Mouse (Mus musculus): ENCODE data around the gene 1700003H04Rik.

1700003H04Rik gene

GRCm38 (mm10) chr3:124581001-124581400 lies at the start of gene 1700003H04Rik:
Gene 1700003H04Rik, minus strand, starts transcription at chr3:124581101.
- no peak for DNase-seq (ENCODE audit: low spot score)

- no peak for DNase-seq (ENCODE audit: low spot score)
Observed at GRCm38 (mm10) chr3:124623031-124623430, 42.1 kb upstream of the 1700003H04Rik start.

GRCm38 (mm10) chr3:124613287-124613686 lies 32.4 kb upstream of the 1700003H04Rik start:
- peak; percentile 63 for DNase-seq (ENCODE audit: low spot score)

GRCm38 (mm10) chr3:124609956-124610355 lies 29.1 kb upstream of the 1700003H04Rik start:
- DNase-seq (ENCODE audit: low spot score) = no peak

GRCm38 (mm10) chr3:124606021-124606517 lies 25.2 kb upstream of the 1700003H04Rik start:
- DNase-seq (ENCODE audit: low spot score) = no peak

- DNase-seq (ENCODE audit: low spot score) = no peak
Observed at GRCm38 (mm10) chr3:124605518-124605917, 24.6 kb upstream of the 1700003H04Rik start.

GRCm38 (mm10) chr3:124597789-124598188 lies 16.9 kb upstream of the 1700003H04Rik start:
- no peak for DNase-seq (ENCODE audit: low spot score)

- peak; percentile 31 for DNase-seq (ENCODE audit: low spot score)
Observed at GRCm38 (mm10) chr3:124587534-124587933, 6.6 kb upstream of the 1700003H04Rik start.

- DNase-seq (ENCODE audit: low spot score) = no peak
Observed at GRCm38 (mm10) chr3:124585761-124586160, 4.9 kb upstream of the 1700003H04Rik start.

- no peak for DNase-seq (ENCODE audit: low spot score)
Observed at GRCm38 (mm10) chr3:124557317-124557716, 23.6 kb downstream of the 1700003H04Rik start.

- DNase-seq (ENCODE audit: low spot score) = no peak
Observed at GRCm38 (mm10) chr3:124555963-124556362, 24.9 kb downstream of the 1700003H04Rik start.

- no peak for DNase-seq (ENCODE audit: low spot score)
Observed at GRCm38 (mm10) chr3:124555092-124555491, 25.8 kb downstream of the 1700003H04Rik start.

GRCm38 (mm10) chr3:124548898-124549297 lies 32.0 kb downstream of the 1700003H04Rik start:
- DNase-seq (ENCODE audit: low spot score) = no peak

GRCm38 (mm10) chr3:124538260-124538659 lies 42.6 kb downstream of the 1700003H04Rik start:
- DNase-seq (ENCODE audit: low spot score) = no peak

- no peak for DNase-seq (ENCODE audit: low spot score)
Observed at GRCm38 (mm10) chr3:124536602-124537001, 44.3 kb downstream of the 1700003H04Rik start.

GRCm38 (mm10) chr3:124518786-124519185 lies 62.1 kb downstream of the 1700003H04Rik start:
- DNase-seq (ENCODE audit: low spot score) = peak; percentile 5
